8 mouse cellular contexts compared by ENCODE assay signal in the genomic region with DNA sequence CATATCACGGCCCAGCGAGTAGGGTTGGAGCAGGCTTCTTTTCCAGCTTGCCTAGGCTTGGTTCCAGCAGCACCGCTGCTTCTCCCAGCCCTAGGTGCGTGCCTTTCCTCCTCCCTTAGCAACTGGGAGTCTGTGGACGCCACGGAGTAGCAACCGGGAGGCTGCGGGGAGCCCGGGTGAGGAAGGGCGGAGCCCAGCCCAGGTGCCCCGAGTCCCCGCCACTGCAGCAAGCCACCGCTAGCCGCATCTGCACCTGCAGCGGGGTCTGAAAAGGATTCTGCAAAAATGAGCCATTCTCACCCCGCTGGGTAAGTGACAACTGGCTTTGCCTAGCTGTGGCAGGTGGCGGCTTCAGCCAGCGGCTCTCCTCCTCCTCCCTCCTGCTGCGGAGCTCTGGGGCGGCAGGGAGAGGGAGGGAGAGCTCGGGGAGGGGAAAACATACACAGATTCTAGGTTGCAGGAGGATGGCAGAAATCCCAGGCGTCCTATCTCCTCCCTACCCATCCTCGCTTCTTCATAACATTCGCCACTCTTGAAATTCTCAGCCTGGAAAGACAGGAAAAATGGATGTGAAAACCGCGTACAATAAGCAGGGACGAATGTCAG. TPM values are rescaled to one million over a fixed set of nuclear protein-coding genes. Genes with fewer than 3 reads are reported as not detected.
DNase-seq lines count a peak whose midpoint lies in the region; ATAC-seq and TF ChIP-seq lines count a peak whose summit lies in the region.

No protein-coding gene starts in this region.

- 0 out of 2 replicates have a peak, but pooled peaks have one; percentile 11 for TF ChIP-seq POLR2A in olfactory bulb, adult 2 months (IDR thresholded peaks at IDR 0.05; ENCODE audit: insufficient read depth, low read depth, low read length)

- DNase-seq in ZHBTc4 (ENCODE audit: low read depth, low spot score), result peak; percentile 78
- DNase-seq in cerebellum, adult 11-12 months, result peak; percentile 82
- DNase-seq in forebrain, postnatal 0 days, result peak; percentile 76
- peak; percentile 81 to 84 for DNase-seq in left cerebral cortex, postnatal 36 days (ENCODE audit: low spot score in 2 of 2)
- DNase-seq in B cell, adult 2 months, result no peak
- DNase-seq in spleen, postnatal 36 days (ENCODE audit: low spot score in 2 of 2), result no peak

- intact Hi-C loops in left cerebral cortex, postnatal 36 days (cut with DNase I), result no loop called here

- TF ChIP-seq CTCF in forebrain, postnatal 0 days (IDR thresholded peaks at IDR 0.05; ENCODE audit: low read depth), result no peak
- TF ChIP-seq CTCF in intestine, postnatal 0 days (IDR thresholded peaks at IDR 0.05; ENCODE audit: low read depth), result no peak
- no peak for TF ChIP-seq CTCF in olfactory bulb, adult 2 months (IDR thresholded peaks at IDR 0.05; ENCODE audit: insufficient read depth, low read depth, low read length)

- 0 out of 2 replicates have a peak, but pooled peaks cover 3% of the 10 kb centered on the region for H3K27me3 ChIP-seq in forebrain, postnatal 0 days (ENCODE audit: insufficient read depth, low read length)
- peaks cover 15% of the 10 kb centered on the region; the same call in 1 of the 2 replicates for H3K27me3 ChIP-seq in intestine, postnatal 0 days (replicated peaks; ENCODE audit: control insufficient read depth, insufficient read depth, low read length)

- H3K9ac ChIP-seq in forebrain, postnatal 0 days, result peak overlapping the region; percentile 61
- H3K9ac ChIP-seq in intestine, postnatal 0 days (ENCODE audit: low read depth, low read length), result no peak overlapping the region

- H3K4me3 ChIP-seq in forebrain, postnatal 0 days (ENCODE audit: low read depth, low read length), result peak overlapping the region; percentile 40
- H3K4me3 ChIP-seq in intestine, postnatal 0 days (ENCODE audit: low read depth, low read length), result 0 out of 2 replicates have a peak overlapping the region, but pooled peaks have one; percentile 9
- H3K4me3 ChIP-seq in olfactory bulb, adult 2 months (ENCODE audit: insufficient read depth, low read depth, low read length), result peak overlapping the region; percentile 52

- H3K4me1 ChIP-seq in forebrain, postnatal 0 days (ENCODE audit: insufficient read depth), result peaks cover 10% of the 10 kb centered on the region; the same call in 1 of the 2 replicates
- no peaks in the 10 kb centered on the region for H3K4me1 ChIP-seq in intestine, postnatal 0 days (replicated peaks; ENCODE audit: control insufficient read depth, insufficient read depth, low read length)
- H3K4me1 ChIP-seq in olfactory bulb, adult 2 months (ENCODE audit: control insufficient read depth, insufficient read depth, low read length), result peaks cover 11% of the 10 kb centered on the region

- ATAC-seq in forebrain, postnatal 0 days, result peak; percentile 89
- ATAC-seq in intestine, postnatal 0 days, result no peak

- peak overlapping the region; percentile 86 for H3K27ac ChIP-seq in forebrain, postnatal 0 days (ENCODE audit: low read depth, low read length)
- no peak overlapping the region for H3K27ac ChIP-seq in intestine, postnatal 0 days (ENCODE audit: low read depth, low read length)
- H3K27ac ChIP-seq in olfactory bulb, adult 2 months (ENCODE audit: insufficient read depth, low read depth, low read length), result peak overlapping the region; percentile 49

- no peaks in the 10 kb centered on the region for H3K36me3 ChIP-seq in forebrain, postnatal 0 days (ENCODE audit: insufficient read depth)
- H3K36me3 ChIP-seq in intestine, postnatal 0 days (ENCODE audit: control insufficient read depth, insufficient read depth), result no peaks in the 10 kb centered on the region

- H3K4me2 ChIP-seq in forebrain, postnatal 0 days (ENCODE audit: low read depth), result peak overlapping the region; percentile 71
- H3K4me2 ChIP-seq in intestine, postnatal 0 days (replicated peaks; ENCODE audit: low read depth), result peak overlapping the region; percentile 56

- WGBS in forebrain, postnatal 0 days, result 4% methylated on average over 25 of the region's 27 CpGs
- WGBS in intestine, postnatal 0 days, result 8% methylated on average over 25 of the region's 27 CpGs
- WGBS in olfactory bulb, adult 2 months, result 4% methylated on average over 25 of the region's 27 CpGs

- H3K9me3 ChIP-seq in forebrain, postnatal 0 days (ENCODE audit: low read length), result no peaks in the 10 kb centered on the region
- no peaks in the 10 kb centered on the region for H3K9me3 ChIP-seq in intestine, postnatal 0 days (ENCODE audit: control insufficient read depth)

RNA-seq across cellular contexts. Expression of a gene that starts 0.4 kb away (rescaled TPM):
- 3.4 and 3.5 TPM in 2 replicates for total RNA-seq in forebrain, postnatal 0 days (2014; rRNA removed)
- polyA plus RNA-seq in forebrain, postnatal 0 days (2015; fragmentation: Nextera tagmentation; extraction: Ambion mirVana), result 1.9 and 2.7 TPM in 2 replicates
- polyA plus RNA-seq in intestine, postnatal 0 days (2015; fragmentation: Nextera tagmentation; extraction: Ambion mirVana), result 0.08 and 0.12 TPM in 2 replicates
- 10 to 100 TPM in 1 of 2 experiments, 1 to 10 TPM in 1; 9.7 to 10.3 TPM for total RNA-seq in left cerebral cortex, postnatal 36 days (2021)
- not detected in 2 replicates for polyA plus RNA-seq in olfactory bulb, adult 2 months (2012; ENCODE audit: insufficient read depth, insufficient read length, low replicate concordance, missing spikeins)

Comparison
In these comparisons a context has a peak if more than half of its experiments do, and no peak if none do; other contexts are left out.
1. DNase-seq: peak in ZHBTc4 (single experiment), cerebellum, adult 11-12 months (single experiment), forebrain, postnatal 0 days (single experiment) and left cerebral cortex, postnatal 36 days (2 of 2); none in B cell, adult 2 months (0 of 2) and spleen, postnatal 36 days (0 of 2).
2. Peak in every context shown above with its lines, with median percentiles within 50 percentile points of each other: H3K4me3 ChIP-seq.